ENCODE assay signal across 11 mouse cellular contexts in the genomic region with DNA sequence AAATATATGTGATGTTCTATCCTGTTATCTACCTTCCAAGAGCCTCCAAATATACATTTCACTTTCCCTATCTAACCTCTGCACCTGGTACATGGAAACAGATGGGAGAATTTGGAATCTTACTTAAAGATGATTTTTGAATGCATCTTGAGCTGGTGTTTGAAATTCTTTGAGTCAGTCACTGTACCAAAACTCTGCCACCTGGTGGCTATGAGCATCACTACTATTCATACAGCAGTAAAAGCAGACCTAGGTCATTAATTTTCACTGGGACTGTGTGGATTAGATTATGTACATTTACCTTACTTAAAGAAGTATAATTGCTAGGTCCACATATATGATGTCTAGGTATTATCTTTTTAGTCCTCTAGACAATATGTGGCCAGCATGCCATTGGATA.
DNase-seq lines count a peak whose midpoint lies in the region; ATAC-seq and TF ChIP-seq lines count a peak whose summit lies in the region.
"Had no signal": no experiment of that assay in that cellular context is flagged by ENCODE, and none has a peak within 500 bp of the region (broad histone marks: within the 10 kb centered on the region; RNA-seq: fewer than 3 reads in every experiment).

No protein-coding gene starts in this region.

- TF ChIP-seq CTCF in lung, postnatal 0 days (IDR thresholded peaks at IDR 0.05), result peak; percentile 44
- peak; percentile 71 for TF ChIP-seq CTCF in stomach, postnatal 0 days (IDR thresholded peaks at IDR 0.05; ENCODE audit: low read depth)

- H3K4me1 ChIP-seq in forebrain, embryonic 11.5 days (replicated peaks; ENCODE audit: control insufficient read depth, insufficient read depth, low read length), result no peaks in the 10 kb centered on the region
- no peaks in the 10 kb centered on the region for H3K4me1 ChIP-seq in forebrain, embryonic 10.5 days
- no peaks in the 10 kb centered on the region for H3K4me1 ChIP-seq in lung, postnatal 0 days (ENCODE audit: insufficient read depth, low read depth, low read length)
- H3K4me1 ChIP-seq in embryonic facial prominence, embryonic 10.5 days, result no peaks in the 10 kb centered on the region
- H3K4me1 ChIP-seq in stomach, postnatal 0 days (replicated peaks; ENCODE audit: control insufficient read depth, insufficient read depth), result no peaks in the 10 kb centered on the region
- H3K4me1 ChIP-seq: liver, embryonic 12.5 days had no signal

- H3K4me2 ChIP-seq in forebrain, embryonic 11.5 days (ENCODE audit: low read depth, low read length, severe bottlenecking), result no peak overlapping the region
- no peak overlapping the region for H3K4me2 ChIP-seq in lung, postnatal 0 days (replicated peaks; ENCODE audit: low read depth, low read length)
- no peak overlapping the region for H3K4me2 ChIP-seq in stomach, postnatal 0 days (replicated peaks; ENCODE audit: low read depth)
- H3K4me2 ChIP-seq: liver, embryonic 12.5 days had no signal

- no peak for DNase-seq in forebrain, embryonic 11.5 days (ENCODE audit: low spot score)
- DNase-seq in forebrain, embryonic 10.5 days (ENCODE audit: extremely low spot score, low spot score), result no peak
- DNase-seq in lung, postnatal 0 days (ENCODE audit: low spot score), result no peak
- DNase-seq in lung, postnatal 10 days, result no peak
- peak; percentile 12 for DNase-seq in embryonic facial prominence, embryonic 10.5 days (ENCODE audit: low spot score)
- no peak for DNase-seq in stomach, postnatal 0 days (ENCODE audit: low spot score)
- DNase-seq in lung, postnatal 14 days, result no peak
- no peak for DNase-seq in urinary bladder, postnatal 36 days (ENCODE audit: low spot score in 2 of 2)
- DNase-seq: right cerebral cortex, postnatal 14 days had no signal

- H3K36me3 ChIP-seq in forebrain, embryonic 11.5 days (ENCODE audit: control insufficient read depth, insufficient read depth, low read length), result no peaks in the 10 kb centered on the region
- no peaks in the 10 kb centered on the region for H3K36me3 ChIP-seq in forebrain, embryonic 10.5 days (replicated peaks)
- no peaks in the 10 kb centered on the region for H3K36me3 ChIP-seq in lung, postnatal 0 days (ENCODE audit: insufficient read depth, low read length)
- H3K36me3 ChIP-seq in embryonic facial prominence, embryonic 10.5 days (replicated peaks), result no peaks in the 10 kb centered on the region
- H3K36me3 ChIP-seq in stomach, postnatal 0 days (ENCODE audit: control insufficient read depth, insufficient read depth, low read length), result no peaks in the 10 kb centered on the region
- H3K36me3 ChIP-seq: liver, embryonic 12.5 days had no signal

- 0 out of 2 replicates have a peak, but pooled peaks have one; percentile 18 for ATAC-seq in forebrain, embryonic 11.5 days (replicated peaks; ENCODE audit: low FRiP score)
- no peak for ATAC-seq in lung, postnatal 0 days
- no peak for ATAC-seq in stomach, postnatal 0 days (ENCODE audit: low FRiP score, low TSS enrichment)
- ATAC-seq: liver, embryonic 12.5 days; midbrain, embryonic 16.5 days had no signal

- TF ChIP-seq EP300 in lung, postnatal 0 days (IDR thresholded peaks at IDR 0.05), result no peak
- TF ChIP-seq EP300 in stomach, postnatal 0 days (optimal IDR thresholded peaks at IDR 0.05), result no peak

- H3K27ac ChIP-seq in forebrain, embryonic 11.5 days (ENCODE audit: low read depth, low read length), result no peak overlapping the region
- H3K27ac ChIP-seq in forebrain, embryonic 10.5 days, result no peak overlapping the region
- H3K27ac ChIP-seq in lung, postnatal 0 days (ENCODE audit: low read length), result no peak overlapping the region
- no peak overlapping the region for H3K27ac ChIP-seq in embryonic facial prominence, embryonic 10.5 days (replicated peaks)
- no peak overlapping the region for H3K27ac ChIP-seq in stomach, postnatal 0 days (replicated peaks)
- H3K27ac ChIP-seq: liver, embryonic 12.5 days had no signal

- no peak overlapping the region for H3K4me3 ChIP-seq in forebrain, embryonic 11.5 days (ENCODE audit: low read depth, low read length)
- H3K4me3 ChIP-seq in forebrain, embryonic 10.5 days, result no peak overlapping the region
- H3K4me3 ChIP-seq in lung, postnatal 0 days (ENCODE audit: low read depth, low read length), result no peak overlapping the region
- H3K4me3 ChIP-seq in embryonic facial prominence, embryonic 10.5 days, result no peak overlapping the region
- no peak overlapping the region for H3K4me3 ChIP-seq in stomach, postnatal 0 days (ENCODE audit: low read depth, low read length)
- H3K4me3 ChIP-seq: liver, embryonic 12.5 days had no signal

- no peak overlapping the region for H3K9ac ChIP-seq in forebrain, embryonic 11.5 days (ENCODE audit: low read length)
- H3K9ac ChIP-seq in lung, postnatal 0 days (replicated peaks; ENCODE audit: low read depth), result no peak overlapping the region
- no peak overlapping the region for H3K9ac ChIP-seq in stomach, postnatal 0 days (ENCODE audit: low read length)
- H3K9ac ChIP-seq: liver, embryonic 12.5 days had no signal

- H3K27me3 ChIP-seq in forebrain, embryonic 11.5 days (ENCODE audit: control insufficient read depth, insufficient read depth, low read length), result no peaks in the 10 kb centered on the region
- no peaks in the 10 kb centered on the region for H3K27me3 ChIP-seq in forebrain, embryonic 10.5 days (ENCODE audit: poor library complexity, severe bottlenecking)
- H3K27me3 ChIP-seq in lung, postnatal 0 days (replicated peaks; ENCODE audit: insufficient read depth, low read length), result no peaks in the 10 kb centered on the region
- no peaks in the 10 kb centered on the region for H3K27me3 ChIP-seq in embryonic facial prominence, embryonic 10.5 days (replicated peaks; ENCODE audit: low read depth, poor library complexity, severe bottlenecking)
- no peaks in the 10 kb centered on the region for H3K27me3 ChIP-seq in stomach, postnatal 0 days (ENCODE audit: control insufficient read depth, insufficient read depth, low read length)
- H3K27me3 ChIP-seq: liver, embryonic 12.5 days had no signal

- no peaks in the 10 kb centered on the region for H3K9me3 ChIP-seq in forebrain, embryonic 11.5 days (ENCODE audit: control insufficient read depth, low read length)
- no peaks in the 10 kb centered on the region for H3K9me3 ChIP-seq in forebrain, embryonic 10.5 days
- no peaks in the 10 kb centered on the region for H3K9me3 ChIP-seq in lung, postnatal 0 days (ENCODE audit: low read length)
- no peaks in the 10 kb centered on the region for H3K9me3 ChIP-seq in embryonic facial prominence, embryonic 10.5 days
- no peaks in the 10 kb centered on the region for H3K9me3 ChIP-seq in stomach, postnatal 0 days (ENCODE audit: control insufficient read depth, low read length)
- H3K9me3 ChIP-seq: liver, embryonic 12.5 days had no signal
